Mouse (Mus musculus) MEL (cell line): Measurements from ENCODE around the gene Hs6st3.

ENCODE experiments used
- CHD2 ChIP-seq: IDR thresholded peaks from 2 replicates; pipeline ENCODE4 v1.6.1; 2011; ENCODE audit warnings: low read length, improper control_type of control experiment
- CTCF ChIP-seq, 3 experiments: IDR thresholded peaks in 2 of 3; conservative IDR thresholded peaks in 1 of 3; 2 replicates each; pipeline ENCODE4 v1.5.1; 2011 to 2012; ENCODE audit warnings: low read length in 3 of 3, low read depth in 2 of 3, mild to moderate bottlenecking in 2 of 3, improper control_type of control experiment in 1 of 3, inconsistent platforms in 1 of 3, mixed read lengths in 1 of 3, moderate library complexity in 1 of 3; ENCODE audit not compliant: control insufficient read depth in 1 of 3, insufficient read depth in 1 of 3, poor library complexity in 1 of 3, severe bottlenecking in 1 of 3
- E2F4 ChIP-seq: IDR thresholded peaks from 2 replicates; pipeline ENCODE4 v1.6.1; 2011; ENCODE audit warnings: low read depth, low read length, improper control_type of control experiment, borderline replicate concordance
- ELF1 ChIP-seq: IDR thresholded peaks from 2 replicates; pipeline ENCODE4 v1.6.1; 2014; ENCODE audit warnings: low read depth, mild to moderate bottlenecking, inconsistent platforms, low read length, improper control_type of control experiment, moderate library complexity
- GATA1 ChIP-seq: IDR thresholded peaks from 2 replicates; pipeline ENCODE4 v1.6.1; 2011; ENCODE audit warnings: low read depth, low read length, improper control_type of control experiment
- MYB ChIP-seq: IDR thresholded peaks from 2 replicates; pipeline ENCODE4 v1.6.1; 2011; ENCODE audit warnings: mild to moderate bottlenecking, low read depth, low read length, improper control_type of control experiment
- MYC ChIP-seq: IDR thresholded peaks from 2 replicates; pipeline ENCODE4 v1.6.1; 2011; ENCODE audit warnings: low read depth, mild to moderate bottlenecking, low read length, improper control_type of control experiment, moderate library complexity
- NRF1 ChIP-seq: IDR thresholded peaks from 2 replicates; pipeline ENCODE4 v1.6.1; 2014; ENCODE audit warnings: low read depth, mild to moderate bottlenecking, inconsistent platforms, low read length, improper control_type of control experiment, moderate library complexity; ENCODE audit not compliant: poor library complexity, insufficient read depth, severe bottlenecking
- POLR2A ChIP-seq, 2 experiments: IDR thresholded peaks; 2 replicates each; pipeline ENCODE4 v1.6.1; 2011 to 2012; ENCODE audit warnings: low read length in 2 of 2, mild to moderate bottlenecking in 2 of 2, control low read depth in 1 of 2, improper control_type of control experiment in 1 of 2, low read depth in 1 of 2, moderate library complexity in 1 of 2; ENCODE audit not compliant: control insufficient read depth in 1 of 2, insufficient read depth in 1 of 2, poor library complexity in 1 of 2
- RCOR1 ChIP-seq: IDR thresholded peaks from 2 replicates; pipeline ENCODE4 v1.6.1; 2012; ENCODE audit warnings: low read depth, mild to moderate bottlenecking, inconsistent platforms, low read length, improper control_type of control experiment
- SMC3 ChIP-seq: IDR thresholded peaks from 2 replicates; pipeline ENCODE4 v1.6.1; 2011; ENCODE audit warnings: low read depth, low read length, improper control_type of control experiment
- TCF12 ChIP-seq: IDR thresholded peaks from 2 replicates; pipeline ENCODE4 v1.6.1; 2014; ENCODE audit warnings: low read depth, mild to moderate bottlenecking, inconsistent platforms, low read length, improper control_type of control experiment, moderate library complexity
- ZC3H11A ChIP-seq: IDR thresholded peaks from 2 replicates; pipeline ENCODE4 v1.6.1; 2012; ENCODE audit warnings: low read depth, mild to moderate bottlenecking, inconsistent platforms, low read length, improper control_type of control experiment
- ZNF384 ChIP-seq: IDR thresholded peaks from 2 replicates; pipeline ENCODE4 v1.6.1; 2012; ENCODE audit warnings: low read depth, mild to moderate bottlenecking, inconsistent platforms, low read length, improper control_type of control experiment

DNA sequence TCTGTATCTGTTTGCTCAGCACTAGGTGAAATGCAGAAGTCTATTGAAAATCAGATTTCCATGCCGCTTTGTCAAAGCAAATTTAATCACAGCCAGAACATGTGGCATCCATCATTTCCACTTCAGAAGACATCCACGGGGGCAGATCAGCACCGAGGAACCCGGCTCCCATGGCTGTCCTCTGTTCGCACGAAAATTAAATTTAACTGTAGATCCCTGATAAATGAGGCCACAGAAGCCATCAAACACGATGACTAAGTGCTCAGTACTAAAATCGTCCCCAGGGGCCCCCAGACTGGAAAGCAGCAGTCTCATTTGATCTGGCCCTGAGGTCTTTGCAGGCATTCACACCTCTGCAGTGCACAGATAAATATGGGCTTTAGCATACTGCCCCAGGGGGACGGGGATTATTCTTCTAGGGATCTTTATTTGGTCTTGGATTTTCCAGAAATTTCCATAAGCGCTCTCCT lies 443.9 kb downstream of the Hs6st3 start:
- no peak for TF ChIP-seq GATA1
- TF ChIP-seq TCF12 = no peak
- no peak for TF ChIP-seq ZNF384
- TF ChIP-seq CTCF (IDR thresholded peaks at IDR 0.05 in 2 of 3, conservative IDR thresholded peaks at IDR 0.05 in 1 of 3; ENCODE audit: control insufficient read depth in 1 of 3, insufficient read depth in 1 of 3, low read depth in 2 of 3, low read length in 3 of 3, poor library complexity in 1 of 3, severe bottlenecking in 1 of 3) = no peak
- no peak for TF ChIP-seq E2F4
- no peak for TF ChIP-seq POLR2A (IDR thresholded peaks at IDR 0.05; ENCODE audit: control insufficient read depth in 1 of 2, insufficient read depth in 1 of 2, low read depth in 1 of 2, low read length in 2 of 2, poor library complexity in 1 of 2)
- TF ChIP-seq SMC3 = no peak
- no peak for TF ChIP-seq ELF1
- no peak for TF ChIP-seq RCOR1
- TF ChIP-seq ZC3H11A = no peak
- TF ChIP-seq NRF1 = no peak
- TF ChIP-seq CHD2 = no peak
- no peak for TF ChIP-seq MYC
- TF ChIP-seq MYB = no peak
